Mouse (Mus musculus) forebrain, postnatal 0 days (tissue): ENCODE measurements around the gene Dnph1. TPM values are rescaled to one million over a fixed set of nuclear protein-coding genes. Genes with fewer than 3 reads are reported as not detected.
A peak's percentile ranks its signal among the peaks of the same experiment; 100 is the strongest.

Experiments used
- ATAC-seq: fragments of 200-750 bp; cut with Nextera tagmentation; 2 replicates; pipeline ENCODE4 v1.8.0; 2017; ENCODE audit warnings: mild to moderate bottlenecking, moderate library complexity
- DNase-seq: peaks from one replicate; pipeline ENCODE4 v3.0.0-alpha.2; 2015
- H3K27ac ChIP-seq: fragments of 300-500 bp; sonication (generic); 2 replicates; pipeline ENCODE4 v1.5.1; 2014; ENCODE audit warnings: low read depth, mild to moderate bottlenecking, antibody characterized with exemption, low read length, moderate library complexity, mixed read lengths
- H3K27me3 ChIP-seq: fragments of 300-500 bp; sonication (generic); 2 replicates; pipeline ENCODE4 v1.6.1; 2014; ENCODE audit warnings: mild to moderate bottlenecking, low read length, mixed read lengths; ENCODE audit not compliant: insufficient read depth
- H3K36me3 ChIP-seq: fragments of 300-500 bp; sonication (generic); 2 replicates; pipeline ENCODE4 v1.6.1; 2014; ENCODE audit warnings: mild to moderate bottlenecking, moderate library complexity; ENCODE audit not compliant: insufficient read depth
- H3K4me1 ChIP-seq: fragments of 300-500 bp; sonication (generic); 2 replicates; pipeline ENCODE4 v1.6.1; 2014; ENCODE audit warnings: antibody characterized with exemption; ENCODE audit not compliant: insufficient read depth
- H3K4me2 ChIP-seq: fragments of 300-500 bp; sonication (generic); 2 replicates; pipeline ENCODE4 v1.6.1; 2014; ENCODE audit warnings: low read depth, mild to moderate bottlenecking, moderate library complexity
- H3K4me3 ChIP-seq: fragments of 300-500 bp; sonication (generic); 2 replicates; pipeline ENCODE4 v1.5.1; 2014; ENCODE audit warnings: low read depth, low read length, mixed read lengths
- H3K9ac ChIP-seq: fragments of 300-500 bp; sonication (generic); 2 replicates; pipeline ENCODE4 v1.6.1; 2014; ENCODE audit warnings: mild to moderate bottlenecking
- H3K9me3 ChIP-seq: fragments of 300-500 bp; sonication (generic); 2 replicates; pipeline ENCODE4 v1.6.1; 2016; ENCODE audit warnings: low read length
- CTCF ChIP-seq: sonication (generic); IDR thresholded peaks from 2 replicates; pipeline ENCODE4 v1.5.1; 2016; ENCODE audit warnings: antibody characterized with exemption, control low read depth, low read depth
- WGBS: fragments of 180-500 bp; shearing (Covaris S2); extraction: QIAGEN DNeasy Blood & Tissue Kit; methylation state at CpG from one replicate; pipeline ENCODE4 v1.1.7; 2014; 5-methylcytosine and 5-hydroxymethylcytosine counted together
- polyA plus RNA-seq: library from polyadenylated mRNA; unstranded; fragments of >200 nt; fragmentation: Nextera tagmentation; extraction: Ambion mirVana; gene quantifications from 2 replicates; pipeline ENCODE4 v1.2.1, GENCODE M21; 2015
- total RNA-seq: library from RNA; depleted of rRNA; stranded (reverse); fragments of >200 nt; gene quantifications from 2 replicates; pipeline ENCODE4 v1.2.3, GENCODE M21; 2014

The Dnph1 gene
- total and polyA plus RNA-seq, 2 experiments from 2014 or later = 5.9 to 16.1 TPM

DNA sequence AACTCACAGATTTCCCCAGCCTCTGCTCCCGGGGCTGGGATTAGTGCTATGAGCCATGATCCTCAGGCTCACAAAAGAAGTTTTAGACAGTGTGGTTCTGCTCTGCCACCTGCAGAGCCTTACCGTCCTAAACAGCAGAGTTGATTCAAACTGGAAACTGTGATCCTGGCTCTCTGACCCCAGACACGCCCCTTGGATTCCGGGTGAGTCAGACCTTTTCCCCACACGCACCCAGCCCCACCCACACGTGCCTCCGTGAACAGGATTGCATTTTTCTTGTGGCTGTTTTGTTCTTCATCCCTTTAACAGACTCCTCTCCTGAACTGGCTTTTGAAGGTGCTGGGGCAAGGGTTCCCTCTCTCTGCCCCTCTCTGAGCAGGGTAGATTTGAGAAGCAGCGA is 1.4 kb downstream of the Dnph1 start:
- no peak overlapping the region for H3K9ac ChIP-seq
- no peak for TF ChIP-seq CTCF
- H3K36me3 ChIP-seq = peaks cover 36% of the 10 kb centered on the region
- no peak for DNase-seq
- no peak overlapping the region for H3K4me3 ChIP-seq
- WGBS = 54% methylated on average over 8 of the region's 8 CpGs
- no peak for ATAC-seq
- H3K27ac ChIP-seq = no peak overlapping the region
- H3K9me3 ChIP-seq = no peaks in the 10 kb centered on the region
- 0 out of 2 replicates have a peak, but pooled peaks cover 3% of the 10 kb centered on the region for H3K27me3 ChIP-seq
- H3K4me2 ChIP-seq = no peak overlapping the region
- H3K4me1 ChIP-seq = no peaks in the 10 kb centered on the region; the same call in 1 of the 2 replicates

DNA sequence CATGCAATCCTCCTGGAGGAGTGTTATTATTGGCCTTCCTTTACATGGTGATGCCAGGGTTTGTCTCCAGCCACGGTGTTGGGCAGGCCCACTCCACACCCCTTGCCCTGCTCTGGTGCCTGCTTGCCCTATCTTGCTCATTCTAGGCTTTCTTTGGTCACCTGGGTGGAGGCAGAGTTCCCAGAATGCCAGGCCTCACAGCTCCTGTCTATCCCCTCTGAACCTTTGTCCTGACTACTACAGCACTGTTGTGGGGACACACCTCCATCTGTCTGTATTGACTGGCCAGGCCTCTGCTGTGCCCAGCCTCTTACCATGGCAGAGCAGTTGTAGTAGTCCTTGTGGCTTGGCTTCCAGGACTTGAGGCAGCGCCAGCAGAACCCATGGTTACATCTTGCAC is 6.3 kb downstream of the Dnph1 start:
- no peak for ATAC-seq
- H3K4me2 ChIP-seq = no peak overlapping the region
- DNase-seq = no peak
- H3K9me3 ChIP-seq = no peaks in the 10 kb centered on the region
- WGBS = 85% methylated on average over 2 of the region's 2 CpGs
- TF ChIP-seq CTCF = no peak
- H3K27me3 ChIP-seq = no peaks in the 10 kb centered on the region
- H3K4me1 ChIP-seq = no peaks in the 10 kb centered on the region
- no peak overlapping the region for H3K4me3 ChIP-seq
- peaks cover 55% of the 10 kb centered on the region for H3K36me3 ChIP-seq
- no peak overlapping the region for H3K27ac ChIP-seq
- H3K9ac ChIP-seq = no peak overlapping the region

DNA sequence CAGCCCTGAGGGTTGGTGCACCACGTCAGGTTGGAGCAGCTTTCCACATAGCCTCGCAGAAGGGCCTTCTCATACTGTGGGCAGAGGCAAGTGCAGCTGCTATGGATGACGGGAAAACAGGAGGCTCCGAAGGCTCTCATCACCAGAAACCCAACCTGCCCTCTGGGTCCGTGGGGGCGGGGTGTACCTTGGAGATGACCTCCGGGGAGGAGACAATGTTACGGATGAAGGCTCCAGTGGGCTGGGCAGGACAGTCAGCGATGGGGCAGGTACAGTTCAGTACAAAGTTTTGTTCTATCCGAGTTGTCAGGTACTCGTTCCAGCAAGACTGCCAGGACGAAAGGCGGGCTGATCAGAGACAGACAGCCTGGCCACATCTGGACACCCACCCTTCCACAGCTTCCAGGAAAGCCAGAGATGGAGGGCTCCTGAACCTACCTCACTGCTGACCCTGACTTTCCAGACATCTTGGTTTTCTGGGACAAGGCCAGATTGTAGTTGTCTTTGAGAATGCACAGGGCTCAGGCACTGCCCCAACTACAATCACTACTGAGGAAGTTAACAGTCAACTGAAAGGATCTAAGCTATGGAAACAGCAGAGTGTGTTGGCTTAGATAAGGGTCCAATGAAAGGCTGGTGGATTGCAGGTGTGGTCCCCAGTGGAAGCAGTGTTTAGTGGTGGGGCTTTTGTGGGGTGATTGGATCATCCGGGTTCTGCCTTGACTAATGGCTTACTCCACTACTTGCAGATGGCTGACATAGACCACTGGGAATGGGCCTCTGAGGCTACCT is 7.5 kb downstream of the Dnph1 start:
- Histone ChIP-seq H3K27me3 (no peaks in the 10 kb centered on the region), H3K36me3 (peaks cover 62% of the 10 kb centered on the region), H3K4me2 (no peak overlapping the region), H3K4me3 (no peak overlapping the region), H3K4me1 (no peaks in the 10 kb centered on the region), H3K9me3 (no peaks in the 10 kb centered on the region), H3K27ac (no peak overlapping the region), H3K9ac (no peak overlapping the region)
- DNase-seq (no peak), ATAC-seq (no peak)
- WGBS = 81% methylated on average over 14 of the region's 14 CpGs
- no peak for TF ChIP-seq CTCF

DNA sequence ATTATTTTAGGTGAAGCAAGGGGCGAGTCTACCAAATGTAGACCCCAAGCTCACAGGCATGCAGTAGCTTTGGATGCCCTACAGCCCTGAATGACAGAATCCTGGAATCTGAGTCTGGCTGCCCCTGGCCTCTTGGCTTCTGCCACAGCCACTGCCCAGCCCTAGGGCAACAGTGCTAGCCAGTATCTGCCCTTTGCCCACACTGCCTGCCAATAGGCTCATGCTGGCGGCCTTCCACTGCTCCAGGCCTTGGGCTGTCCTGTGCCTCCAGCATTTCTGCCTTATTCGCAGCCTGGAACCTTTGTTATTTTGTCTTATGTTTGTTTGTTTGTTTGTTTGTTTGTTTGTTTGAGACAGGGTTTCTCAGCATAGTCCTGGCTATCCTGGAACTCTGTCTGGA is 9.1 kb downstream of the Dnph1 start:
- no peak for ATAC-seq
- no peaks in the 10 kb centered on the region for H3K27me3 ChIP-seq
- peaks cover 58% of the 10 kb centered on the region for H3K36me3 ChIP-seq

DNA sequence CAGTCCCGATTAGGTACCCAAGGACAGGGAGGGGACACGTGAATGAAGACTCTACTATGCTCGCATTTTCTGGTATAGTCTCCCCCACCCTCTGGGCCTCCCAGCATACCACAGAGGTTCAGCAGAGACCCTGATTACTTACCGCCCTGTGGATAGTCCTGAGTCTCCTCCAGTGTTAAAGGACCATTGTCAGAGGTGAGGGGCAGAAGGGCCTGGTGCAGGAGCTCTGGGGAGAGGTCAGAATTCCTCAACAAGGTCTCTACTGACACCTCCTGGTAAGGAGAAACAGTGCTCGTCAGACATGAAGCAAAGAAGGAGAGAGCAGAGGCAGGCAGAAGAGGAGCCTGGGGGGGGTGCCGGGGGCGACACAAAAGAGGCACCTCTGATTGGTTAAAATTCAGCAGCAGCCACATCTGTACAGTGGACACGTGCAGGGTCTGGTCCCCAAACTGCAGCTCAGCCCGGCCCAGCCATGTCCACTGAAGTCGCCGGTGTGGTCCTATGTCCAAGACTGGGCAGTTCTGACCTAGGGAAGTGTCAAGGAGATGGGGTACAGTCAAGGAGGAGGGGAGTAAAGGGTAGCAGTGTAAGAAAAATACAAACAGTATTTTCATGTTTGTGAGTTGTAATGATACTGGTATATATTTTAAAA is 14.7 kb downstream of the Dnph1 start:
- 47% methylated on average over 11 of the region's 11 CpGs for WGBS
- Histone ChIP-seq H3K4me1 (no peaks in the 10 kb centered on the region), H3K27me3 (no peaks in the 10 kb centered on the region), H3K4me2 (no peak overlapping the region), H3K36me3 (peaks cover 36% of the 10 kb centered on the region), H3K9ac (no peak overlapping the region), H3K4me3 (no peak overlapping the region), H3K27ac (no peak overlapping the region), H3K9me3 (no peaks in the 10 kb centered on the region)
- ATAC-seq = peak; percentile 62; the same call in 1 of the 2 replicates
- no peak for DNase-seq
- TF ChIP-seq CTCF = peak; percentile 60

More for the DNA sequence above, 9.1 kb downstream of the Dnph1 start:
- no peak for DNase-seq
- H3K9ac ChIP-seq = no peak overlapping the region
- H3K4me1 ChIP-seq = no peaks in the 10 kb centered on the region
- H3K27ac ChIP-seq = no peak overlapping the region
- H3K9me3 ChIP-seq = no peaks in the 10 kb centered on the region
- 92% methylated on average over 3 of the region's 3 CpGs for WGBS
- H3K4me3 ChIP-seq = no peak overlapping the region
- no peak for TF ChIP-seq CTCF
- H3K4me2 ChIP-seq = no peak overlapping the region

DNA sequence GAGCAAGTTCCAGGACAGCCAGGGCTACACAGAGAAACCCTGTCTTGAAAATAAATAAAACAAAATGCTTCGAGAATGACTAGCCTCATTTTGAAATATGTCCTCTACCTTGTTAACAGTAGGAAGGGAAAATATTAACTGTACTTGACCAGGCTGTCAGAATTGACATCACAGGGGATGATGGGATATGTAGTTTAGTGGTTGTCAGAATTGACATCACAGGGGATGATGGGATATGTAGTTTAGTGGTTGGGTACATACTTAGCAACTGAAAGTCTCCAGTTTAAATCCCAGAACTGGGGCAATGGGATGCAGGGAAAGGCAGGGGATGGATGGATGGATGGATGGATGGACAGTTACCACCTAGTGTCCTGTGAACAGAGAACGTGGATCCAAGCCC is 16.8 kb downstream of the Dnph1 start:
- ATAC-seq = peak; percentile 71

DNA sequence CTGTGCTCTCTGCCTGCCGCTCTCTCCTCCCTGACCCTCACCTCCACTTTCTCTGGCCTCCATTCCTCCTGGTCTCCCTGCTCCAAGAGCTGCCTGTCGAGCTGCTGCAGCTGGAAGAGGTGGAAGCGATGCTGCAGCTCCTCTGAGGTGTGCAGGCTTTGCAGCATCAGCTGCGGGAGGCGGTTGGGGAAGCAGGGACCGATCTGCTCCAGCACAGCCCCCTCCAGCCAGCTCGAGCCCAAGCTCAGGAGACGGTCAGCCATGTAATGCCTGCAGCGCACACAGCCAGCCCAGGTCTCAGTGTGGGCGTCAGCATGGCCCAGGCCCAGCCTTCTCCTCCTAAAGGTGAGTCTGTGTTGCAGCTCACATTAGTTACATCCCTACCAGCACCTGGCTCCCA is 23.5 kb downstream of the Dnph1 start:
- H3K9me3 ChIP-seq = no peaks in the 10 kb centered on the region
- no peak for DNase-seq
- no peak for TF ChIP-seq CTCF
- no peak overlapping the region for H3K27ac ChIP-seq
- peaks cover 44% of the 10 kb centered on the region for H3K36me3 ChIP-seq
- no peak for ATAC-seq
- 59% methylated on average over 10 of the region's 10 CpGs for WGBS
- no peak overlapping the region for H3K4me2 ChIP-seq
- no peak overlapping the region for H3K4me3 ChIP-seq
- no peak overlapping the region for H3K9ac ChIP-seq
- no peaks in the 10 kb centered on the region for H3K27me3 ChIP-seq
- H3K4me1 ChIP-seq = no peaks in the 10 kb centered on the region

More for the DNA sequence above, 16.8 kb downstream of the Dnph1 start:
- Histone ChIP-seq H3K27me3 (no peaks in the 10 kb centered on the region), H3K4me1 (no peaks in the 10 kb centered on the region), H3K9me3 (no peaks in the 10 kb centered on the region), H3K4me3 (no peak overlapping the region), H3K9ac (no peak overlapping the region), H3K36me3 (peaks cover 24% of the 10 kb centered on the region), H3K4me2 (no peak overlapping the region), H3K27ac (no peak overlapping the region)
- no peak for TF ChIP-seq CTCF
- DNase-seq = no peak
- 57% methylated on average over 2 of the region's 2 CpGs for WGBS
